Mouse (Mus musculus) myocyte (in vitro differentiated cells): Measurements from ENCODE around the gene Wdr95.

Experiments used
- CEBPB ChIP-seq: IDR thresholded peaks from 2 replicates; pipeline ENCODE4 v1.6.1; 2011; ENCODE audit warnings: mild to moderate bottlenecking, moderate library complexity; ENCODE audit not compliant: poor library complexity, insufficient read depth, severe bottlenecking
- POLR2A ChIP-seq: IDR thresholded peaks from one replicate; pipeline ENCODE4 v1.6.1; 2011; ENCODE audit warnings: low read depth, mild to moderate bottlenecking, control low read depth, moderate library complexity; ENCODE audit not compliant: insufficient read length
- POLR2AphosphoS2 ChIP-seq: IDR thresholded peaks from one replicate; pipeline ENCODE4 v1.6.1; 2011; ENCODE audit warnings: low read depth, control low read depth; ENCODE audit not compliant: insufficient read length
- TCF12 ChIP-seq: IDR thresholded peaks from one replicate; pipeline ENCODE4 v1.6.1; 2011; ENCODE audit warnings: mild to moderate bottlenecking, control low read depth; ENCODE audit not compliant: poor library complexity, insufficient read depth, severe bottlenecking

GRCm38 (mm10) chr5:149603241-149603640 lies 74.8 kb downstream of the Wdr95 start:
- TF ChIP-seq POLR2AphosphoS2 (no peak), POLR2A (no peak), CEBPB (no peak), TCF12 (no peak)
